Mouse (Mus musculus) embryonic fibroblast, embryonic 13.5 days (primary cell): ENCODE measurements at regions not wholly inside any gene's neighbourhood (a gene's known extent, or its start where the extent isn't known, plus 50 kb on each side); places are given as distances from the start of the nearest gene placed in this dataset.

Source experiments
- CTCF ChIP-seq: IDR thresholded peaks from 2 replicates; pipeline ENCODE4 v1.5.1; 2011; ENCODE audit warnings: mild to moderate bottlenecking, control low read depth, low read length, moderate library complexity, borderline replicate concordance; ENCODE audit not compliant: insufficient read depth
- POLR2A ChIP-seq: IDR thresholded peaks from 2 replicates; pipeline ENCODE4 v1.6.1; 2011; ENCODE audit warnings: low read depth, mild to moderate bottlenecking, control low read depth, low read length, moderate library complexity

DNA sequence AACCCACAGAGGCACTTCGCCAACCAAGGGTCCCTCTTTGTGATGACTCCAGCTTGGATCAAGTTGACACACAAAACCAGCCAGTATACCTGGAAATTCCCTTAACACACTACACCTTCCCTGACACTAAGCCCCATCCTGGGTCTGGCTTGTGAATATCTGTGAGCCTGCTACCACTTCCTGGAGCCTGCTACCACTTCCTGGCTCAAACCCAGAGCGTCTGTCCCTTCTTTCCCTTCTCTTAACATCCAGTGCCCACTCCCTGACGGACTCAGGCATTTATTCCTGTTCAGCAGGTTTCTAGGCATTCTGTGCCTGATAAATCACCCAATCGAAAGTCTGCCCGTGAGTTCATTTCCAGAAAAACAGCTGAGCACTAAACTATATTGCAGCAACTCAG, 81.8 kb upstream of the Cop1 start:
- no peak for TF ChIP-seq CTCF
- TF ChIP-seq POLR2A, result no peak
